Mouse (Mus musculus): ENCODE results near the gene Itpr3. TPM values are rescaled to one million over a fixed set of nuclear protein-coding genes. Genes with fewer than 3 reads are reported as not detected.

Gene Itpr3
- polyA plus RNA-seq, 1 experiment from 2014 or later = 8.3 TPM

- peaks cover 60% of the 10 kb centered on the region for H3K4me1 ChIP-seq
- no peak overlapping the region for H3K4me3 ChIP-seq (replicated peaks)
- 21% methylated on average over 3 of the region's 3 CpGs for WGBS
- H3K27ac ChIP-seq = no peak overlapping the region
- H3K9ac ChIP-seq = no peak overlapping the region
- H3K4me2 ChIP-seq = no peak overlapping the region
- 0 out of 2 replicates have a peak, but pooled peaks cover 3% of the 10 kb centered on the region for H3K27me3 ChIP-seq
- no peaks in the 10 kb centered on the region for H3K36me3 ChIP-seq
- no peaks in the 10 kb centered on the region for H3K9me3 ChIP-seq (replicated peaks)
- no peak for ATAC-seq (replicated peaks; ENCODE audit: low FRiP score)
Observed at GRCm38 (mm10) chr17:27134715-27135114, 77.6 kb downstream of the Itpr3 start.

GRCm38 (mm10) chr17:27138396-27138795 is 81.3 kb downstream of the Itpr3 start:
- 76% methylated on average over 9 of the region's 9 CpGs for WGBS
- ATAC-seq (replicated peaks; ENCODE audit: low FRiP score) = no peak
- no peak overlapping the region for H3K9ac ChIP-seq
- peaks cover 51% of the 10 kb centered on the region for H3K4me1 ChIP-seq
- peaks cover 3% of the 10 kb centered on the region; the same call in 1 of the 2 replicates for H3K27me3 ChIP-seq
- H3K27ac ChIP-seq = no peak overlapping the region
- no peaks in the 10 kb centered on the region for H3K36me3 ChIP-seq
- H3K9me3 ChIP-seq (replicated peaks) = no peaks in the 10 kb centered on the region
- H3K4me3 ChIP-seq (replicated peaks) = no peak overlapping the region
- H3K4me2 ChIP-seq = no peak overlapping the region

GRCm38 (mm10) chr17:27139304-27139703 is 82.2 kb downstream of the Itpr3 start:
- H3K4me1 ChIP-seq = peaks cover 59% of the 10 kb centered on the region
- 30% methylated on average over 7 of the region's 7 CpGs for WGBS
- H3K4me2 ChIP-seq = no peak overlapping the region
- no peak overlapping the region for H3K9ac ChIP-seq
- H3K27me3 ChIP-seq = peaks cover 4% of the 10 kb centered on the region; the same call in 1 of the 2 replicates
- no peak overlapping the region for H3K27ac ChIP-seq
- no peaks in the 10 kb centered on the region for H3K9me3 ChIP-seq (replicated peaks)
- no peaks in the 10 kb centered on the region for H3K36me3 ChIP-seq
- ATAC-seq (replicated peaks; ENCODE audit: low FRiP score) = no peak
- H3K4me3 ChIP-seq (replicated peaks) = no peak overlapping the region

- Histone ChIP-seq H3K9me3 (replicated peaks) (no peaks in the 10 kb centered on the region), H3K4me2 (no peak overlapping the region), H3K27ac (no peak overlapping the region), H3K4me1 (peaks cover 55% of the 10 kb centered on the region), H3K27me3 (peaks cover 11% of the 10 kb centered on the region; the same call in 1 of the 2 replicates), H3K9ac (no peak overlapping the region), H3K4me3 (replicated peaks) (no peak overlapping the region), H3K36me3 (no peaks in the 10 kb centered on the region)
- 60% methylated on average over 9 of the region's 9 CpGs for WGBS
- no peak for ATAC-seq (replicated peaks; ENCODE audit: low FRiP score)
Observed at GRCm38 (mm10) chr17:27140262-27140661, 83.2 kb downstream of the Itpr3 start.

- peak overlapping the region; percentile 43 for H3K4me2 ChIP-seq
- H3K36me3 ChIP-seq = no peaks in the 10 kb centered on the region
- peak overlapping the region; percentile 49; the same call in 1 of the 2 replicates for H3K27ac ChIP-seq
- H3K4me1 ChIP-seq = peaks cover 67% of the 10 kb centered on the region
- WGBS = 13% methylated on average over 10 of the region's 10 CpGs
- ATAC-seq (replicated peaks; ENCODE audit: low FRiP score) = peak; percentile 50; the same call in 1 of the 2 replicates
- peaks cover 19% of the 10 kb centered on the region; the same call in 1 of the 2 replicates for H3K27me3 ChIP-seq
- peak overlapping the region; percentile 14; the same call in 1 of the 2 replicates for H3K4me3 ChIP-seq (replicated peaks)
- no peak overlapping the region for H3K9ac ChIP-seq
- no peaks in the 10 kb centered on the region for H3K9me3 ChIP-seq (replicated peaks)
Observed at GRCm38 (mm10) chr17:27141971-27142450, 84.9 kb downstream of the Itpr3 start.

- ATAC-seq (replicated peaks; ENCODE audit: low FRiP score) = no peak
- Histone ChIP-seq H3K9me3 (replicated peaks) (no peaks in the 10 kb centered on the region), H3K4me2 (no peak overlapping the region)
Observed at GRCm38 (mm10) chr17:27144152-27144551, 87.0 kb downstream of the Itpr3 start.

GRCm38 (mm10) chr17:27146323-27146923 is 89.3 kb downstream of the Itpr3 start:
- ATAC-seq (replicated peaks; ENCODE audit: low FRiP score) = peak; percentile 48
- Histone ChIP-seq H3K9me3 (replicated peaks) (no peaks in the 10 kb centered on the region), H3K27ac (no peak overlapping the region), H3K4me1 (peaks cover 47% of the 10 kb centered on the region), H3K9ac (no peak overlapping the region), H3K4me3 (replicated peaks) (no peak overlapping the region), H3K36me3 (no peaks in the 10 kb centered on the region), H3K4me2 (peak overlapping the region; percentile 27), H3K27me3 (peaks cover 37% of the 10 kb centered on the region)
- 5% methylated on average over 8 of the region's 8 CpGs for WGBS

More at GRCm38 (mm10) chr17:27144152-27144551, 87.0 kb downstream of the Itpr3 start:
- no peak overlapping the region for H3K9ac ChIP-seq
- no peak overlapping the region for H3K27ac ChIP-seq
- WGBS = 63% methylated on average over 4 of the region's 4 CpGs
- no peaks in the 10 kb centered on the region for H3K36me3 ChIP-seq
- H3K27me3 ChIP-seq = peaks cover 15% of the 10 kb centered on the region; the same call in 1 of the 2 replicates
- H3K4me3 ChIP-seq (replicated peaks) = no peak overlapping the region
- peaks cover 61% of the 10 kb centered on the region for H3K4me1 ChIP-seq

GRCm38 (mm10) chr17:27150871-27151270 is 93.8 kb downstream of the Itpr3 start:
- no peak overlapping the region for H3K4me2 ChIP-seq
- H3K9me3 ChIP-seq (replicated peaks) = no peaks in the 10 kb centered on the region
- peaks cover 42% of the 10 kb centered on the region for H3K4me1 ChIP-seq
- ATAC-seq (replicated peaks; ENCODE audit: low FRiP score) = no peak
- no peak overlapping the region for H3K27ac ChIP-seq
- WGBS = 64% methylated on average over 7 of the region's 7 CpGs
- H3K36me3 ChIP-seq = no peaks in the 10 kb centered on the region
- no peak overlapping the region for H3K4me3 ChIP-seq (replicated peaks)
- no peak overlapping the region for H3K9ac ChIP-seq
- peaks cover 23% of the 10 kb centered on the region for H3K27me3 ChIP-seq

- no peak for ATAC-seq (replicated peaks; ENCODE audit: low FRiP score)
- H3K4me3 ChIP-seq (replicated peaks) = no peak overlapping the region
- no peak overlapping the region for H3K4me2 ChIP-seq
- H3K9me3 ChIP-seq (replicated peaks) = no peaks in the 10 kb centered on the region
- peaks cover 21% of the 10 kb centered on the region for H3K27me3 ChIP-seq
- H3K9ac ChIP-seq = no peak overlapping the region
- 74% methylated on average over 8 of the region's 8 CpGs for whole genome bisulfite sequencing
- no peak overlapping the region for H3K27ac ChIP-seq
- peaks cover 42% of the 10 kb centered on the region for H3K4me1 ChIP-seq
- no peaks in the 10 kb centered on the region for H3K36me3 ChIP-seq
Observed at GRCm38 (mm10) chr17:27151411-27151810, 94.3 kb downstream of the Itpr3 start.

GRCm38 (mm10) chr17:27152976-27153723 is 96.0 kb downstream of the Itpr3 start:
- H3K27me3 ChIP-seq = peaks cover 21% of the 10 kb centered on the region
- ATAC-seq (replicated peaks; ENCODE audit: low FRiP score) = 0 out of 2 replicates have a peak, but pooled peaks have one; percentile 45
- 38% methylated on average over 8 of the region's 8 CpGs for whole genome bisulfite sequencing
- no peak overlapping the region for H3K27ac ChIP-seq
- H3K9me3 ChIP-seq (replicated peaks) = no peaks in the 10 kb centered on the region
- peaks cover 36% of the 10 kb centered on the region for H3K4me1 ChIP-seq
- H3K4me2 ChIP-seq = no peak overlapping the region
- H3K36me3 ChIP-seq = no peaks in the 10 kb centered on the region
- H3K9ac ChIP-seq = no peak overlapping the region
- H3K4me3 ChIP-seq (replicated peaks) = no peak overlapping the region

- Histone ChIP-seq H3K4me1 (peaks cover 42% of the 10 kb centered on the region), H3K4me3 (replicated peaks) (no peak overlapping the region), H3K4me2 (no peak overlapping the region), H3K9me3 (replicated peaks) (no peaks in the 10 kb centered on the region), H3K9ac (no peak overlapping the region), H3K36me3 (no peaks in the 10 kb centered on the region), H3K27me3 (peaks cover 21% of the 10 kb centered on the region), H3K27ac (no peak overlapping the region)
- 46% methylated on average over 9 of the region's 9 CpGs for WGBS
- ATAC-seq (replicated peaks; ENCODE audit: low FRiP score) = no peak
Observed at GRCm38 (mm10) chr17:27153773-27154193, 96.7 kb downstream of the Itpr3 start.

GRCm38 (mm10) chr17:27154256-27154655 is 97.2 kb downstream of the Itpr3 start:
- peaks cover 44% of the 10 kb centered on the region for H3K4me1 ChIP-seq
- no peak overlapping the region for H3K4me2 ChIP-seq
- H3K9ac ChIP-seq = no peak overlapping the region
- no peak overlapping the region for H3K27ac ChIP-seq
- H3K27me3 ChIP-seq = peaks cover 20% of the 10 kb centered on the region
- H3K9me3 ChIP-seq (replicated peaks) = no peaks in the 10 kb centered on the region
- 87% methylated on average over 14 of the region's 14 CpGs for WGBS
- no peak for ATAC-seq (replicated peaks; ENCODE audit: low FRiP score)
- H3K36me3 ChIP-seq = no peaks in the 10 kb centered on the region
- no peak overlapping the region for H3K4me3 ChIP-seq (replicated peaks)
